Mouse (Mus musculus) gastrocnemius, postnatal 36 days (tissue): ENCODE data around the gene Fgfr2. TPM values are rescaled to one million over a fixed set of nuclear protein-coding genes. Genes with fewer than 3 reads are reported as not detected.
A peak's percentile ranks its signal among the peaks of the same experiment; 100 is the strongest.
"Not testable (repeated sequence)": the region's sequence is repeated elsewhere in the genome, so short reads cannot be mapped to it uniquely, and the experiment has no call there.

ENCODE experiments used
- DNase-seq, 2 experiments: peaks; one replicate each; pipeline ENCODE4 v3.0.0; 2022
- intact Hi-C: fragments of 180-260 bp; cut with DNase I; formaldehyde crosslinking; loops from one replicate; pipeline ENCODE4 v1.15.1; 2025
- total RNA-seq, 2 experiments: library from RNA; stranded (reverse); gene quantifications; 2 replicates each; pipeline ENCODE4 v1.2.3; 2021

Fgfr2 gene
- total RNA-seq, 2 experiments from 2014 or later, result 0.28 to 0.49 TPM

GRCm38 (mm10) chr7:131542872-131543622 lies 1580.1 kb downstream of the Fgfr2 start:
- DNase-seq, result no peak
- intact Hi-C loops, result no loop called here

- DNase-seq, result no peak
These were observed 1580.9 kb downstream of the Fgfr2 start, which contains the start of gene Hmx3 for GRCm38 (mm10) chr7:131542115-131542871. TSS of gene Hmx3 (plus strand) at chr7:131542867.

DNA sequence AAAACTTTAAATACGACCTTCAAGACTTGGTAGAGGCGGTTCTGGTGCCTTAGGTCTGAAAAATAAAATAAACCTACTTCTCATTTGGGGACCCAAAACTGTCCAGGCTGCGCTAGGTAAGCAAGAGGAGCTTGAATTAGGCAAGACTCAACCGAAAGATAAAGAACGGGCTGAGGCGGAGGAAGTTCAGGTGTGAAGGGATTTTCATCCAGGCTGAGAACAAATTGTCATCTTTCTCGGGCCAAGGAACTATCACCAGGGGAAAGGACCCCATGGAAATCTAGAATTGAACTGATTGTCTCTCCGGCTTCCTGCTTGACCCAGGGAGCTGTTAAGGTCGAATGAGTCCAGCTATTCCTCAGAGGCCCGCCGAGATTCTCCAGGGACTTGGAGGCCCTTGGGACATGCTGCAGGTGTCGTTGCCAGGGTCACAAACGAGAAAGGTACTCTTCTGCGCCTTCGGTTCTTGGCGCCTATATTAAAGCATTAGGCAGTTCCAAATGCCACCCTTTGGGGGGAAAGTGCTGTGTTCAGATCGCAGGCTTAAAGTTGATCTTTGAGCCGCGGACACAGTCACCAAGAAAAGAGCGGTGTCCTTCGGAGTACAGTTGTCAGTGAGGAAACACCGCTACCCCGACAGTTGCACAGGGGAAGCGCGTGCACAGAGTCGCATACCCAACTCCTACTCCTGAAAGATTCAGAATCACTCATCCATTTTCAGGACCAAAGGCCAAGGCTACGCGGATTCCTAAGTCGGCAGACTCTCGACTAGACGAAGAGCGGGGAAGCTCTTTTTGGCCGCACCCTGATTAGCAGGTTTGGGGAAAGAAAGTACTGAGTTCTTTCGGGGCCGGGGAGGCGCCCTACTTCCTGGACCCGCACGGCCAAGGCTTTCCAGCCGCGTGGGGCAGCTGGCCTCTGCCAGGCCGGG lies 1581.7 kb downstream of the Fgfr2 start:
- DNase-seq, result no peak
- intact Hi-C loops, result no loop called here

More at GRCm38 (mm10) chr7:131542115-131542871, 1580.9 kb downstream of the Fgfr2 start, which contains the start of gene Hmx3:
- intact Hi-C loops, result no loop called here

GRCm38 (mm10) chr7:131539979-131540378 lies 1583.2 kb downstream of the Fgfr2 start:
- peak; percentile 77 to 79 for DNase-seq
- intact Hi-C loops, result loop anchor here (1.0 to 10.0 kb wide), 3 partner anchors 212 to 675 kb away; no protein-coding TSS in a partner anchor

DNA sequence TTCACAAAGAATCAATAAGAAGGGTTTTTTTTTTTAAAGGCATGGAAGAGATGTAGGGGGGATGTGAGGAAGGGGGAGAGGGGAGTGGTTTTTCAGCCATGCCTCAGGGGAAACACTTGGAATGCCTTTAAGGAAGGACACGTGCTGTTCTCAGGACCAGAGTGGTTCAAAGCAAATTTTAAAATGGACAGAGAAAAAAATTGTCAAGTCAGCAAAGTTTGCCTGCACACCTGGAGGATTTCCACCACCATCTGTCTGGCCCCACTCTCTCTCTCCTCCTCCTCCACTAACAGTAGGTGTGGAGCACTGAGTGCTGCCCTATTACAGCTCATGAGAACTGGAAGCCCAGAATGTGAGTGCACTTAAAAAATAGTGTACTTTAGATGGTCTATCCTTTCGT lies 1619.4 kb downstream of the Fgfr2 start:
- DNase-seq, result no peak
- intact Hi-C loops, result no loop called here

- intact Hi-C loops, result no loop called here
- DNase-seq, result no peak
These were observed 1644.7 kb downstream of the Fgfr2 start for GRCm38 (mm10) chr7:131478403-131478802.

DNA sequence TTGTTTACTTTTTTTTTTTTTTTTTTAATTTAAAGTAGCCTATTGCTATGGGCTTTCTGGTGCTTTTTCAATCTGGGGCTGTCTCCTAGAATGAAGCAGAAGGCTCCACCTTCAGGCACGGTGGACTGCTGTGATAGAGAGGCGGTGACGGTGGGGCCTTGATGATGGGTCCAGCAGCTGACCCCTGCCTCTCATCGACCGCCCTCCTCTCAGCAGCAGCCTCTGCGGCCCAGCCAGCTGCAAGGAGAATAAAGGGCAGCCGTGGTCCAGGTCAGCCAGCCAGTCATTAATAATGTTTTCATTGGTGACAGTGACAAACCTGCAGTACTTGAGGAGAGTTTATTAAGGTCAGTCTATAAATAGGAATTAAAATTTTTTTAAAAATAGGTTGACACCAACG lies 1646.0 kb downstream of the Fgfr2 start:
- intact Hi-C loops, result no loop called here
- DNase-seq, result no peak

DNA sequence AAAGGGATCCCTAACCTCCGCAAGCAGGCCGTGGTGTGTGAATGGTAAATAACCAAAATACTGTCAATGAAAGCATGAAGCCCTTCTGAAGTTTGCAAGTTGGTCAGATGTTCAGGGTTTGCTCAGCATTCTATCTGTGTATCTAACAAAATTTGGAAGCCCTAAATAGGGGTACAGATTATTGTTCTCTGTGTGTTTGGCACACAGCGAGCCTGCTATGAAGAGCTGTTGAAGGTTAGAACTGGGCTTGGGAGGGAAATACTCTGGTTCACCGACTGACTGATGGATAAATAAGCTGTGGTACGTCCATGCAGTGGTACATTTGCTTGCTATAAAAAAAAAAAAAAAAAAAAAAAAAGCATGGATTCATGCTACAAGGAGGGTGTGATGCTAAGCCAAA lies 1651.6 kb downstream of the Fgfr2 start:
- no peak for DNase-seq
- intact Hi-C loops, result no loop called here

DNA sequence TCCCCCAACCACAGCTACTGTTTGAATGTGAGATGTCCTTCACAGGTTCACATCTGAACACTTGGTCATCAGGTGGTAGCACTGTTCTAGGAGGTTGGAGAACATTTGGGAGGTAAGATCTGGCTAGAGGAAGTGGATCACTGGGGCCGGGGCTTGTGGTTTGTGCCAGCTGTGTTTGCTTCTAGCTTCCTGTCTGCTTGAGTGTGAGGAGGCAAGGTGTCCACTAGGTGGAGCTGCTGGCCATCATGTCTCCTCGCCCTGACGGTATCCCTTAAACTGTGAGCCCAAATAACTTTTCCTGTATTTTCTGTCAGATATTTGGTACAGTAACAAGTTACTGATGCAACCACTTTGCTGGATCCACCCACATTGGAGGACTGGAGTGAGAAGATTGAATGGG lies 1653.6 kb downstream of the Fgfr2 start:
- intact Hi-C loops, result no loop called here
- no peak for DNase-seq

DNA sequence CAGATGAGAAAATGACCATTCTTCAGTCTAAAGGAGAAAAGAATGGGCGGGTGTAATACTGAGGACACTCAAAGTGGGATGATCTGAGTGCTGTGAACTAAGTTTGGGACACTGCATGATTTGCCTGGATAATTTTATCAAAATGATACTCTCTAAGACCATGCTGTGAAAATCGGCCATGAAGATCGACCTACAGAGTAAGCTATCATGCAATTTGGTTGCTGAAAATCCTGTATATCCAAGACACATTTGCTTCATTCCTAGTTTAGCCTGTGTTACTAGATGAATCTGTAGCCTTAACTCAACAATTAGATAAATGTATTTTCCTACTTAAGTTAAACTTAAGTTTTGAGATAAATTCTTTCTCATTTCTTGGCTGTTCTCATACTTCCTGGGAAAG lies 1655.8 kb downstream of the Fgfr2 start:
- intact Hi-C loops, result no loop called here
- no peak for DNase-seq

- DNase-seq, result no peak
- intact Hi-C loops, result no loop called here
These were observed 1657.4 kb downstream of the Fgfr2 start for GRCm38 (mm10) chr7:131465735-131466134.

GRCm38 (mm10) chr7:131465117-131465601 lies 1658.0 kb downstream of the Fgfr2 start:
- no peak for DNase-seq
- intact Hi-C loops, result no loop called here

DNA sequence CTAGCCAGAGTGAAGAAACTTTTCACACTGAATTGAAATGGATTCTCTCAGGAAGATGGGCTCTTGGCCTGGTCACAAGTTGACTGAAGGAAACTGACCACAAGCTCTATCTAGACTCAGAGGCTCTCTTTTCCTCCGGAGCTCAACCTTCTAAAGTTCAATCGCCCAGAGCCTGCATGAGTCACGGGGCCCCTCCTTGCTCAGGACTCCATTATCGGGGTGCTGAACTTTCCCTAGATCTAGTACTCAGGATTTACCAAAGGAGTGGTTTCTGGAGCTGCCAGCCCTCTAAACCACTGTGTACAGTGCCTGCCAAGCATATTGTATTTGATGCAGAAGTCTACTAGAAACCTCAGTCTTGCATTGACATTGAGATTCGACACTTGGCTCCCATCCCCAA lies 1666.4 kb downstream of the Fgfr2 start:
- no peak for DNase-seq
- intact Hi-C loops, result no loop called here

- DNase-seq, result no peak
- intact Hi-C loops, result loop anchor here (10.0 kb wide), 1 partner anchor 448 kb away; no protein-coding TSS in a partner anchor
These were observed 1686.1 kb downstream of the Fgfr2 start for GRCm38 (mm10) chr7:131437051-131437450.

DNA sequence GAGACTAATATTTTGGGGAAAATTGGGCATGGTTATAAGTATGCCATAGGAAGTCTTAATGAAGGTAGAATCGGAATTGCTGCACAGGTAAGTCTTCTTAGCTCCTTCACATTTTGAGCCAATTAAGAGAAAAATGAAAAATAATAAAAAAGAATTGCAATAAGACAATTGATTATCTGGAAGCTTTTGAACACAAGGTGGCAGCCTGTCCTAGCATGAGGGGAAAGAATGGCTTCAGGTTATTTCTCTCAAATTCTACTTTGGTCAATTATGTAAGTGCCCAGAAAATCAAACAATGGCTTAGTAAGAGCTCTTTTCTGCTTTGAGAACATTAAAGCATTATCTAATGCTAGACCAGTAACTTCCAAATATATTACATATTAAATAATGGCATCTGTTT lies 1688.9 kb downstream of the Fgfr2 start:
- no peak for DNase-seq
- intact Hi-C loops, result loop anchor here (10.0 kb wide), 1 partner anchor 451 kb away; no protein-coding TSS in a partner anchor

DNA sequence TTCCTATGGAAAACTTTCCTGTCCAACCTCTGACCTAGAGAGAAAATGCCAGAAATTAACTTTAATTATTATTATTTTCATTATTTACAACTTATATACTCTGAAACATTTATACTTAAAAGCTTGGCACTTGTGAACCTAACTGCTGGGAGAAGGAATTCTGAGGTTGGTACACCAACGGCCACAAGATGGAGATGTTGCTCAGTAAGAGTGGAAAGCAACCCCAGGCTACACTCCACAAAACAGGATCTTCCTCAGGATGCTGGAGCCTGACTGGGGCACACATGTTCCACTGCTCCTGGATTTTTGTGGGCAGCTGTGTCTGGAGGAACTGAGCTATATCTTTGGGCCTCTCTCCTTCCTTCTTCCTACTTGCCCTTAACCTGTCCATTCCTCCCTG lies 1690.9 kb downstream of the Fgfr2 start:
- intact Hi-C loops, result loop anchor here (10.0 kb wide), 1 partner anchor 453 kb away; no protein-coding TSS in a partner anchor
- DNase-seq, result no peak

GRCm38 (mm10) chr7:131427331-131427730 lies 1695.8 kb downstream of the Fgfr2 start:
- no peak for DNase-seq
- intact Hi-C loops, result no loop called here

GRCm38 (mm10) chr7:131424912-131425311 lies 1698.2 kb downstream of the Fgfr2 start:
- DNase-seq, result no peak
- intact Hi-C loops, result no loop called here

- intact Hi-C loops, result no loop called here
These were observed 1705.5 kb downstream of the Fgfr2 start for GRCm38 (mm10) chr7:131417605-131418004.

DNA sequence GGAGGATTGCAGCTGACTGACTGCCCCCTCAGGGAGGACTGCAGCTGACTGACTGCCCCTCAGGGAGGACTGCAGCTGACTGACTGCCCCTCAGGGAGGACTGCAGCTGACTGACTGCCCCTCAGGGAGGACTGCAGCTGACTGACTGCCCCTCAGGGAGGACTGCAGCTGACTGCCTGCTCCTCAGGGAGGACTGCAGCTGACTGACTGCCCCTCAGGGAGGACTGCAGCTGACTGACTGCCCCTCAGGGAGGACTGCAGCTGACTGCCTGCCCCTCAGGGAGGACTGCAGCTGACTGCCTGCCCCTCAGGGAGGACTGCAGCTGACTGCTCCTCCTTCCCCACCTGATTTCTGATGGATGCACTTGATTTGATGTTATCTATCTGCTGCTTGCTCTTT lies 1706.4 kb downstream of the Fgfr2 start:
- intact Hi-C loops, DNase-seq: not testable (repeated sequence)

More at GRCm38 (mm10) chr7:131417605-131418004, 1705.5 kb downstream of the Fgfr2 start:
- no peak for DNase-seq
